Mouse (Mus musculus) adrenal gland, adult 18-20 months (tissue): ENCODE measurements at regions not wholly inside any gene's neighbourhood (a gene's known extent, or its start where the extent isn't known, plus 50 kb on each side); places are given as distances from the start of the nearest gene placed in this dataset.

ENCODE experiments used
- DNase-seq, 2 experiments: peaks; one replicate each; pipeline ENCODE4 v3.0.0; 2021 to 2022; ENCODE audit warnings: low spot score in 2 of 2

- DNase-seq: no peak
Measured at GRCm38 (mm10) chr5:102275621-102276020, 205.6 kb upstream of the Arhgap24 start.

- no peak for DNase-seq
Measured at GRCm38 (mm10) chr5:102287131-102287530, 194.1 kb upstream of the Arhgap24 start.

- no peak for DNase-seq
Measured at GRCm38 (mm10) chr5:102290866-102291265, 190.3 kb upstream of the Arhgap24 start.

- no peak for DNase-seq
Measured at GRCm38 (mm10) chr5:102295564-102295963, 185.6 kb upstream of the Arhgap24 start.

GRCm38 (mm10) chr5:102306309-102306708 is 174.9 kb upstream of the Arhgap24 start:
- no peak for DNase-seq

GRCm38 (mm10) chr5:102306718-102307117 is 174.5 kb upstream of the Arhgap24 start:
- no peak for DNase-seq

GRCm38 (mm10) chr5:102311570-102311969 is 169.6 kb upstream of the Arhgap24 start:
- no peak for DNase-seq

GRCm38 (mm10) chr5:102328197-102328784 is 152.9 kb upstream of the Arhgap24 start:
- DNase-seq: no peak

- DNase-seq: no peak
Measured at GRCm38 (mm10) chr5:102333894-102334293, 147.3 kb upstream of the Arhgap24 start.

GRCm38 (mm10) chr5:102334442-102335197 is 146.6 kb upstream of the Arhgap24 start:
- DNase-seq: no peak

GRCm38 (mm10) chr5:102366481-102366880 is 114.7 kb upstream of the Arhgap24 start:
- DNase-seq: no peak

- DNase-seq: no peak
Measured at GRCm38 (mm10) chr5:102373309-102373971, 107.8 kb upstream of the Arhgap24 start.

GRCm38 (mm10) chr5:102373972-102374755 is 107.0 kb upstream of the Arhgap24 start:
- DNase-seq: no peak

- DNase-seq: no peak
Measured at GRCm38 (mm10) chr5:102375339-102375738, 105.9 kb upstream of the Arhgap24 start.

GRCm38 (mm10) chr5:102393941-102394340 is 87.2 kb upstream of the Arhgap24 start:
- no peak for DNase-seq

GRCm38 (mm10) chr5:102395608-102396146 is 85.5 kb upstream of the Arhgap24 start:
- no peak for DNase-seq

GRCm38 (mm10) chr5:102399006-102399405 is 82.2 kb upstream of the Arhgap24 start:
- DNase-seq: no peak

- no peak for DNase-seq
Measured at GRCm38 (mm10) chr5:102417642-102418041, 63.5 kb upstream of the Arhgap24 start.

- DNase-seq: no peak
Measured at GRCm38 (mm10) chr5:102419089-102419488, 62.1 kb upstream of the Arhgap24 start.

- no peak for DNase-seq
Measured at GRCm38 (mm10) chr5:102424636-102425242, 56.5 kb upstream of the Arhgap24 start.

GRCm38 (mm10) chr5:102428310-102428709 is 52.9 kb upstream of the Arhgap24 start:
- DNase-seq: no peak
